Mouse (Mus musculus) left cerebral cortex, postnatal 36 days (tissue): ENCODE measurements around the gene Thumpd2. TPM values are rescaled to one million over a fixed set of nuclear protein-coding genes. Genes with fewer than 3 reads are reported as not detected.

ENCODE experiments used
- DNase-seq, 2 experiments: peaks; one replicate each; pipeline ENCODE4 v3.0.0; 2021 to 2022; ENCODE audit warnings: low spot score in 2 of 2, mixed read lengths in 1 of 2
- intact Hi-C: fragments of 180-260 bp; cut with DNase I; formaldehyde crosslinking; loops from one replicate; pipeline ENCODE4 v1.15.1; 2025
- total RNA-seq, 2 experiments: library from RNA; stranded (reverse); gene quantifications; 2 replicates each; pipeline ENCODE4 v1.2.3; 2021

Thumpd2 gene
- total RNA-seq, 2 experiments from 2014 or later: 5.2 to 8.7 TPM

DNA sequence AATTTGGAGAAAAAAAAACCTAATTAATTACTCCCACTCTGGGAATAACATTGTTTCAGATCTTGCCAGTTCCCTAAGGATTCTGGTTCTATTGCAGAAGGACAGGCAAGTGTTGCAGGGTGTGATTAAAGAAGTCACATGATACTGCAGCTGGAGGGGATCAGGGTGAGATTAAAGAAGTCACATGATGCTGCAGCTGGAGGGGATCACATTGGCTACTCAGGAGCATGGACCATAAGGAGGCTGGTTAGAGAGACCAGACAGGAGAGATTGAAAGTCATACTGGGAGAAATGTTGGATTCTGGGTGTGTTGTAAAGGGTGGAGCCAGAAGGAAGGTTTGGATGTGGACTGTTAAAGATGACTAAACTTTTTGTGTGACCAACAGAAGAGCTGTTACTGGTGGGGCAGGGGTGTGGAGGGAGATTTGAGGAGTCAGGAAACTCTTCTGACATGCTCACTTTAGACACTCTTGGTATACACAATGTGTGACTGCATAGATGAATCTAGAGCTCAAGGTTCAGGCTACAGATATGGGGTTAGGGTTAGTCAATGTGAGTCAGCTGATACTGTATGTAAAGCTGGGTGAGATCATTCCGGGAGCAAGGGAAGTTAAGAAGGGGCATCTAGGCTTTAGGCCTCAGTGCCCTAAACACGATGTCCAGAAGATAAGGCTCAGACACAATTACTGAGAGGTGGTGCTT, 26.0 kb downstream of the Thumpd2 start:
- intact Hi-C loops: no loop called here
- no peak for DNase-seq

DNA sequence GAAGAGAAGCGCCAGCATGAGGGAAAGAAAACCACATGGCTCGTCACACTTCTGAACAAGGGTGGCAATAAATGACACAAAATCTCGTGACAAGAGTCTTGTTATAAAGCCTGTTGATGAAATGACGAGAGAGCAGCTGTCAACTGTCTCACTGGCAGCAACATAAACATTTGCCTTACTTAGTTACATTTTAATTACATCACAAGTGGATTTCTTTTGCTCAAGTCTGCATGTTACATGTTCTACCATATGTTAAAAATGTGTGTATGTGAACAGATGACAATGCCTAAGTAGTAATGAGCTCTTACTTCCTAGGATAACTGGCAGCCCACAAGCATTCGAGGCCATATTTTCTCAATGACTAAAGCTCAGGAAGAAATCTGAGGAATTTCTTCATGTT, 29.5 kb downstream of the Thumpd2 start:
- intact Hi-C loops: no loop called here

DNA sequence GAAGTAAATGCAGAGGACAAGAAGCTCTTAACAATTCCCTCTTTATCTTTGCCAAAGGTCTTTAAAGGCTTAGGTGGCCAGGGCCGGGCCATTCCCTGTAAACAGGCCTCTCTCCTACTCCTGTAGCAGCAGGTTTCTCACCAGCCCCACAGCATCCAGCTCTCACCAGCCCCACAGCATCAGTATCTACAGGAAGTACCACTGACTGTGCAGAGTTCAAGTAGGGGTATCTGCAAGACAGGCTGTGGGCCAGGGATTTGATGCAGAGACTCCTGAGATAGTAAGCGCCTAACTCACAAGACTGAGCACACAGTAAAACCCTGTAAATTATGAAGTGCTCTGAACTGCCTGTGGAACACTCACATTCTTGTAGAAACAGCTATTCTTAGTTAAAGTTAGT, 31.9 kb downstream of the Thumpd2 start:
- DNase-seq: no peak
- intact Hi-C loops: no loop called here

More for the DNA sequence above, 29.5 kb downstream of the Thumpd2 start:
- no peak for DNase-seq

DNA sequence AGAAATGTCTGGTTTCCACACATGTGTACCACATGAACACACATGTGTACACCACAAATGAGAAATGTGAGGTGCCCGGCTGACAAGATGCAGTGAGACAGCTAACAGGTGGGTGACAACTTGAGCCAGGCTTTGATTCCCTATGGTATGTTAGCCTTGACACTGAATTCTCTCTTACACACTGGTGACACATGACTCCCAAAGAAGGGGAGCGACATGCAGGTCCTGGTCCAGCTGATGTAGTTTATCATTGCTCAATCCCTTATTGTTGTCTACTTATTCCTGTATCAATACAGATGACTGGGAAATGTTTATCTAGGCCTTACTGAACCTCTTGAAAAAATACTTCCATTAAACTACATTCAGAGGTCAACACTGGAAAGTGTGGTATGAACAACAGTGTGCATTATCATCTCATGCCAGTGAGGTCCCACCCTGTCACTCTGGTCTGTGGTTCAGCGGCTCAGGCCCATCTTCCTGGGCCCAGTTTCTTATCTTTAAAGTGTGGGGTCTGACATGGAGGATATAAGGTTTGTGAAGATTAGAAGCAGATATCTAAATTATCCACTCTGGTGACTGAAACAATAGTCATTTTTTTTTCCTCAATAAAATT, 32.9 kb downstream of the Thumpd2 start:
- intact Hi-C loops: no loop called here
- DNase-seq: no peak

DNA sequence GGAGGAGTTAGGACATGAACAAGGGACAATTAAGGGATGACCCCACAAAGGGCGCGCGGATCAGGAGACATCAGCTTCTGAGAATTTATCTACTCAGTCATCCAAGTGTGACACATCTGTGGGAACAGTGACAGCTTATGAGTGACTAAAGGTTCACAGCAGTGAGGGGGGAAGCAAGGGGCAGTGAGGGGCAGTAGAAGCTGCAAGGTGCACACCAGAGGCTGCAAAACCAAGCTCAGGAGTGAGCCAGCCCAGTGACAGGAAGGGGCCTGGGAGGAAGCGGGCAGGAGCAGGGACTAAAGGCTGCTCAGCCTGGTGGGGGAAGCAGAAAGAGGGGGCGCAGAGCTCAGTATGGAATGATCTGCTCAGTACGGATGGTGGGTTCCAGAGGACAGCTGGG, 37.6 kb downstream of the Thumpd2 start:
- intact Hi-C loops: no loop called here
- DNase-seq: no peak

DNA sequence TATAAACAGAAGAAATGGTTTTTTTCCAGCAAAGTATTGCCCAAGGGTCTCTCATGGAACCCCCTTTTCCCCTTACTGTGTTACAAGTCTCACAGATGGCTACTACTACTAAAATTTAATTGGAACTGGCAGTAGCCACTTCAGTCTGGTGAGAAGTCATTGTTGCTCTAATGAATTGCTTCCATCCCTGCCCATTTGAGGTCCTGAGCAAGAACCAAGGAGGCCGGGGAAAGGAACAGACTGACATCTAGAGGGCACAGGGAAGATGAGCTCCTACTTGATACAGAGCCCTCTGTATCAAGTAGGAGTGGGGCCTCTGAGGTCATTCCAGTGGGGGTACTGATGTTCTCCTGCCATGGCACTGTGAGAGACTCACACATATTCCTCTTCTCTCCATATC, 47.8 kb downstream of the Thumpd2 start:
- intact Hi-C loops: loop anchor here (10.0 kb wide), 1 partner anchor 392 kb away; no protein-coding TSS in a partner anchor
- no peak for DNase-seq

DNA sequence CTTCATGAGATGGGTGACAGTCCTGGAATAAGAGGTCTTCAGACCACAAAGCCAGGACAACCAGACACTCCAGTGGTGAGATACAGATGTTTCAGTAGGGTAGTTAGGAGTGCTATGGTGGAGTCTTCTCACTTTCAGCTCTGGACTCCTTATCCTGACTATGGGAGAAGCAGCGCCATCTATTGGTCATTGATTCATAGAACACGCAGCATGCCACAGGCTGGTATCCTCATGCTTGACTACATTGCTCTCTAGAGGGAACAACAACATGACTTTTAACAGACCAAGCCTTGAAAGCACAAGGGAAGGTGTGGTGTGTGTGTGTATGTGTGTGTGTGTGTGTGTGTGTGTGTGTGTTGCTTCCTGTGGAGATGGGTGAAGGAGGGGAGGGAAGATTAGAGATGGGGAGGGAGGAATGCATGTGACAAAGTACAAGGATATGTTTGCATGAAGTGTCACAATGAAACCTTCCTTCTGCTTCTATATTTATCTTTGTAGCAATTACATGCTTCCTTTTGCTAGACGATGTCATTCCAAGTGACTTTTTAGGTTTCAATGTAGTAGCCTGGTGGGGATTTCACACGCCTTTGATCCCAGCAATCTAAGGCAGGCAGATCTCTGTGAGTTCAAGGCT, 49.0 kb downstream of the Thumpd2 start:
- DNase-seq: peak in 1 of 2 experiments; percentile 50
- intact Hi-C loops: loop anchor here (10.0 kb wide), 1 partner anchor 391 kb away; no protein-coding TSS in a partner anchor

DNA sequence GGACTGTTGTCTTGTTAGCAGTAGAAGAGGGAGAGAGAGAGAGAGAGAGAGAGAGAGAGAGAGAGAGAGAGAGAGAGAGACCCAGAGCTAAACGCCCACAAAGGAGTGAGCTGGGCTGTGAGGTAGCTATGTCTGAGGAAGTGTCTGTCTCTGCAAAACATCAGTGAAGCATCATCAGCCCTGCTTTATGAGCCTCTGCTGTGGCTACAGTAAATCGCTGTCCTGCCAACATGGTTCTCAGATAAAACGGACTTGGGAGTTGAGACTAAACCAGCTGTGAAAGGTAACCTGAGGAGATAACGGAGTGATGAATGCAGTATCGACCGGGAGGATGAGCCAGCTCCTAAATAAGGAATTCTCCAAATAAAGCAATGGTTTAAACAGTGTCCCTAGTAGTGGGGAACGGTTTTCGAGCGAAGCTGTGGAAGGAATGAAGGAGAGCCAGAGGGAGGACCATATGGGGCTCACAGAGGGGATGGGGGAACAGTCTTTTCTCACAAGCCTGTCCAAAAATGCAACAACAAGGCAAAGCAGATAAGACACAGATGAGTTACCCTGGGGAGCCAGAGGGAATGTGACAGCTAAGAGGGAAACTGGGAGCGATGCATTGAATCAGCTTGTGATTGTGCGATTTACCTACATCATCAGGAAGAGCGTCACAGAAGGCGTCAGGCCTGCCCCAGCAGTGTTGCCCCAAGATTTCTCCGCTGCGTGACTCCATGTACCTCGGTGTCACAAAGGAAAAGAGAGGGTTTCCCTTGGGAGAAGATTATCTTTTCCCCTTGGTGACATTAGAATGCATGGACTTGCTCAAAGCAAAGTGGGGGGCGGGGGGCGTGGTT, 53.8 kb downstream of the Thumpd2 start:
- peak; percentile 49 to 51 for DNase-seq
- intact Hi-C loops: loop anchor here (10.0 kb wide), 1 partner anchor 386 kb away; no protein-coding TSS in a partner anchor

DNA sequence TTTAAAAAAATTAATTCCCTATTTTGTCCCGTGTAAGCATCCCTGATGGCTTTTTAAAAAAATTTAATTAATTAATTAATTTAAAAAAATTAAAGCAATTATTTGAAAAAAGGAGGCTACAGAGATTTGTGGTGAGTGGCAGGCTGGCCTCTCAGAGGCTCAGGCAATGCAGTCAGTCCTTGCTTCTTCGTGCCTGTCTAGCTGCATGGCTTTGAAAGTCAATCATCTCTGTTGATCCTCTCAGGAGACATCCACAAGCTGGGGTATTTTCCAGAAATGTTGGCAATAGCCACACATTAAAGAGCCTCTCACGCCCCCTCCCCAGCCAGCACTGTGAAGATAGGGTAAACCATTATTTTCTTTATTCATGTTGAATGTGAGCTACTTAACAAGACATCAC, 54.7 kb downstream of the Thumpd2 start:
- intact Hi-C loops: loop anchor here (10.0 kb wide), 1 partner anchor 385 kb away; no protein-coding TSS in a partner anchor
- DNase-seq: no peak

DNA sequence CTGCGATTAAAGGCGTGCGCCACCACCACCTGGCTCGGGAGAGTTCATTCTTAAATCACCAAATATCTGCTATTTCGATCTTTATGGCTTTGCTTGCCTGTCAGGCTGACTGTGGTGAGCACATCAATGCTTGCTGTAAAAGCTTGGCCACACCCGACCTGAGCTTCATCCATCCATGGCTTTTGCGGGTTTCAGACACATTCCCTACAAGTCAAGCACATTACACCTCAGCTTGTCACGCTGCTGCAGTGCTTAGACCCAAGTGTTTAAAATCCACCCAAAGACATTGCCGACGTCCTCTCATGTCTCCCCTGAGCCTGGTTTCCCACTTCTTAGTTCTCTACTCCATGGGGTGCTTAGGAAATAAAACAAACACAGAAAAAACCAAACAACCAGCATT, 55.8 kb downstream of the Thumpd2 start:
- intact Hi-C loops: no loop called here
- no peak for DNase-seq

DNA sequence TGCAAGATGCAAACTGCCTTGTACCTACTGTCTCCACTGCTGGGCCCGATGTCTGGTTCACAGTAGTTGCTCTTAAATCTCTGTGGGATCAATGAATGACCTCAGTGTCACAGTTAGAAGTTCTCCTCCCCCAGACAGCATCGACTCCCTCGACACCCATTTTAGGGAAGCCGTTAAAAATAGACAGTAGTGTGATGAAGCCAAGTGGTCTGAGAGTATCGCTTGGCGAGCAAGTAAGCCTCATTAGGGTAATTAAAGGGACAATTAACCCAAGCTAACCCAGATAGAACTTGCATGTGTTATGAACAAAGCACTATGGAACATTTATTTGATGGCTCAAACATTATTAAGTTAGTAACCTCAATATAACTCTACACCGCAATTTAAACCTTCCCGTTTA, 59.6 kb downstream of the Thumpd2 start:
- DNase-seq: no peak

DNA sequence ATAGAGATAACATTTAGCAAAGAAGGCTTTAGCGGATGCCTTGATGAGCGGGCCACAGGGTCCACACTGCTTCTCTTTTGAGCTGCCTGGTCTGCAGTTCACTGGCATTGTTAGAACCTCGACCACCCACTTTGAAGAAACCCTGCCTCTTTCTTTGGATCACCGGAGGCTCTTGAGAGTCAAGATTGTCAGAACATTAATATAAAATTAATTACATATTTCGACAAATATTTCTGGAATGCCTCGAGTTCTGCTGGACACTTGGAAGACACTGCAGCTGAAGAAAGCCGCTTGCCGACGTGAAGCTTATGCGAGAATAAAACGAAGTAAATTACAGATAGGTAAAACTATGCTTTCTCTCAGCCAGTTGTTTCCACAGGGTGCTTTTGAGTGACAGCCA, 60.4 kb downstream of the Thumpd2 start:
- DNase-seq: no peak
- intact Hi-C loops: no loop called here

More for the DNA sequence above, 59.6 kb downstream of the Thumpd2 start:
- intact Hi-C loops: no loop called here

DNA sequence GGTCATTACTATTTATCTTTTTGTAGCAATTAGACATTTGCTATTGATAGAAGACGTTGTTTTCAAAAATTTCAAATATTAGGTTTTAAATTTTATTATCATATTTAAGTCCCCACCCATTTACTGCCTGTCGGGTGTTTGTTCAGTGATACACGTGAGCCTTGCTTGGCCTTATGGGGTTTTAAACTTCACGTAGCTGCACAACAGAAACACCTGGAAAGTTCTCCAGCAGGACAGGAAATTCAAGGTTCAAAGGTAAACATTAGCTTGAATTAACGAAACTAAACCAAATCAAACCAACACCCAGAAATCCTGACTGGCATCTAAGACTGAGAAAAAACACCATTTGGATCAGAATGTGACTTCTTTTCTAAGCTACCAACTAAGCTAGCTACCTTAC, 62.8 kb downstream of the Thumpd2 start:
- intact Hi-C loops: no loop called here
- no peak for DNase-seq

DNA sequence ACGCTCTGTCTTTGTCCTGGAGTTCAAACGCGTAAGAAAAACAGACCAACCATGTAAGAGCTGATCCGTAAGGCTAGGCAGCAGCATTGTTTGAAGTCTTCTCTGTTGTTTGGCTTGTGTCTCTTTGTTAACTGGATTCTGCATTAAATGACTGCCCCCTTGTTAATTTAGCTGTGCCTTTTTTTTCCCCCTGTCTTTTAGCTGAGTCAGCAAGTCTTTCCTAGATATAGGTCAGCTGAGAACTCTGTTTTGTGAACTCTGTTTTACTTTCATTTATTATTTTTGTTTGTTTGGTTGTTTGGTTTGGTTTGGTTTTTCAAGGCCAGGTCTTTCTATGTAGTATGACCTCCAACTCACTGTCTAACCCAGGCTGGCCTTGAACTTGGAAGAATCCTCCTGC, 63.2 kb downstream of the Thumpd2 start:
- intact Hi-C loops: no loop called here
- no peak for DNase-seq

DNA sequence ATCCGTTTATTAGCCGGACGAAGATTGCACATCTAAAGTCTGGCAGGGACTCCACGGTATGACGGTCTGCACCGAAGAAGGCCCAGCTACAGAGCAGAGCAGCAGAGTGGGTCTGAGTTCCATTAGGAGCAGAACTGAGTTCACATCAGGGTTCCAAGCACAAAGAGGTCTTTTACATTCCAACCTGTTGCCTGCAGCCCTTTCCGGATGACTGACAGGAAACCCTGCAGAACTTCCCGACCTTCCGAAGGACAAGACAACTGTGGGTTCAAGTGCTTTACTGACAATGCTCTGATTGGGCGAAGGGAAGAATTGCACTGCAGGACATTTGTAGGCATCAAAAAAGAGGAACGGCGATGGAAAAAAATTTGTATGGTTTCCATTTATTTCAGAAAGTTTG, 63.9 kb downstream of the Thumpd2 start:
- no peak for DNase-seq
- intact Hi-C loops: no loop called here

DNA sequence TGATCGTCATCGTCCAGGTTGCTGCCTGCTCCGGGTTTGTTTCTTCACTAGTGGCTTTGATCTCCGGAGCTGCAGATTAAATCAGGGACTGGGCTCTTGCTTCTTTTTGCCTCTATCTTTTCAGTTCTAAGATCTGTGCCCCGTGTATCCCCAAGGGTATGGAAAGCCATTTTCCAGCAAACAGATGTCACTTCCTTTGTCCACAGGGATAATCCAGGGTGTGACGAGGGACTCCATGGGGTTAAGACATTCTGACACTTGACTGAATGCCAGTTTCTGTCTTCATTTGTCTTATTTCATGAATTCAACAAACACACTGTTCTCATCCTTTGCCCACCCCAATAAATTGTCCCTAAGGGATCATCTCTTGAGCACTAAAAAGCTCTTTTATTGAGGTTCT, 65.9 kb downstream of the Thumpd2 start:
- intact Hi-C loops: no loop called here
- DNase-seq: no peak

DNA sequence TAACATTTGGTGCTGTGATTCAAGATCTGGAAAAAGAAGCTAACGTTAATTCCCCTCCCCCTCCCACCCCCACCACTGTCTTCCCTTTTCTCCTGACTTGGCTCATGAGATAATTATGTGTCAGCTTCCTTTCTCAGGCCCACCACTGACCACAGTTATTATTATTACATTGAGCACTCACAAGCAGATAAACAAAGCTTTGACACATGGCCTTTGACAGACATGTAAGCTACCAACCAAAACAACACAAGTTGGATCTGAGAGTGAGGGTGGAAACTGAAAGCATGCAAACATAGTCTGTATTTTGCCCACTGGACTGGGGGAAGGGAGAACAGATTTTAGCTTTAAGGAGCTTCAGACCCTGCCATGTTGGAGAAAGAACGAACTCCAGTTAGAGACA, 67.7 kb downstream of the Thumpd2 start:
- intact Hi-C loops: no loop called here

DNA sequence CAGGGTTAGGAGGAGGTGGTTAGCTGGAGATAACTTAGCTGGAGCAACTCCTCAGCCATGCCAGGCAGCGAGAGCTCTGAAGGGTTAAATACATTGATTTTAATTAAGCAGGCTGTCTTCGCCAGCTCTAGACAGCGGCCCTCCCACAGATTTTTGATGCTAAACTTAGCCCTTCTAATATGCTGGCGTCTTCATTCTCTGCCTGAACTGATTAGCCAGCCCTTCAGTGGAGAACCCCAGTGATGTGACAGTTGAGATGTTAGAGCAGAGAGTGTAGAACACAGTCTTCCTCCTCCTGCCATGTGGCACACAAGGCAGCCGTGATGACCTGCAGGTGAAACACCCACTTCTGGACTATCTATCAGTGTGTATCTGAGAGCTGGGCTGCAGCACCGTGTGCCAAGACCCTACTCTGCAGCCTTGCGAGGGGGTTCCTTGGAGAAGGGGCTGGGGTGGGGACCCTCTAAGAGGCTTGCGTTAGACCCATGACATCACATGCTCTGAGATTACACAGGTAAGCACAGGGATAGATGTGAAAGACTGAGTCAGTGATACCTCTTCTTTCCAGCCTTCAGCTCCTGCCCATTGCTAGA, 73.3 kb downstream of the Thumpd2 start:
- no peak for DNase-seq
- intact Hi-C loops: no loop called here

More for the DNA sequence above, 67.7 kb downstream of the Thumpd2 start:
- no peak for DNase-seq

DNA sequence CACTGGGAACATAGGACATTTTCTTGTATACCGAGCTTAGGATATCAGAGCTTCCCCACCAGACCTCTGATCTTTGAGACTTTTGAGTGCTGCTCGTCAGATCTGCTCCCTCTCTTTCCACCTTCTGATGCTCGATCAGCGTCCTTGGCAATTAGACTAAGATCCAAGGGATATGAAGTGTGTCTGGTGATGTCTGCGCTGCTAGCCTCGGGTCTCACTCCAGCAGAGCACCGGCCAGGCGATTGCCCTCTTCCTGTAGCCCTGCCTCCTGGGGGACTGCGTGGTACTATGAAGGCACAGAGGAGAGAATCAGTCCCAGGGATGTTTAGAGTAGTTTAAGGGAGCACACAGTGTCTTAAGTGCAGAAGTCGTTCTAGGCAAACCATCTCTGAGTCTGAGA, 81.9 kb downstream of the Thumpd2 start:
- DNase-seq: no peak
- intact Hi-C loops: loop anchor here (1.0 to 5.0 kb wide), 3 partner anchors 36 to 362 kb away; no protein-coding TSS in a partner anchor
